Mouse (Mus musculus) small intestine, adult 2 months (tissue): ENCODE measurements around the gene Efcab14.

Experiments used
- CTCF ChIP-seq: fragments of 200-500 bp; IDR thresholded peaks from 2 replicates; pipeline ENCODE4 v1.5.1; 2012; ENCODE audit warnings: low read depth, mild to moderate bottlenecking, control low read depth, inconsistent platforms, low read length, moderate library complexity, mixed read lengths; ENCODE audit not compliant: insufficient replicate concordance, insufficient read length; ENCODE audit errors: extremely low read depth
- POLR2A ChIP-seq: fragments of 200-500 bp; IDR thresholded peaks from 2 replicates; pipeline ENCODE4 v1.6.1; 2012; ENCODE audit warnings: low read depth, mild to moderate bottlenecking, control low read depth, inconsistent platforms, low read length, moderate library complexity

DNA sequence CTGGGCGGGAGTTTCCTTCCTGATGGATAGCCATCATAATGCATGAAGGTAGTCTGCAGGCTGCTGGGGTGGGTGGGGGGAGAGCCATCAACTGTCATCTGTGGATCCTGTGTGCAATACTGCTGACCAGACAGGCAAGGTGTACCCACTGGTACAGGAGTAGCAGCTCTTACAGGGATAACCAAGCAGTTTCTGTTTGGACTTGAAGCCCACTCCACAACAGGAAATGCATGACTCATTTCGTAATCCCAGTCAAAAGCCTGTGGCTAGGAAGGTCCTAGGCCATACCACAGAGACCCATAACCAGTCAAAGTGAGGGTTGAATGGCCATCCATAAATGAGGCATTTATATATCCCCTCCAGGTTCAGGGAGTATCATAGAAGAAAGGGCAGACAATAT is 40.1 kb downstream of the Efcab14 start:
- TF ChIP-seq CTCF (no peak), POLR2A (no peak)
